Mouse (Mus musculus) G1E (cell line): ENCODE measurements around the gene Lmbrd2.

ENCODE experiments used
- CTCF ChIP-seq: IDR thresholded peaks from 2 replicates; pipeline ENCODE4 v1.5.1; 2012; ENCODE audit warnings: low read depth, low read length, inconsistent platforms, mixed read lengths
- GATA1 ChIP-seq: IDR thresholded peaks from 2 replicates; pipeline ENCODE4 v1.6.1; 2012; ENCODE audit warnings: borderline replicate concordance, low read length, inconsistent platforms, mixed read lengths
- POLR2AphosphoS5 ChIP-seq: IDR thresholded peaks from 2 replicates; pipeline ENCODE4 v1.6.1; 2012; ENCODE audit warnings: low read depth, low read length, inconsistent platforms; ENCODE audit not compliant: insufficient replicate concordance

DNA sequence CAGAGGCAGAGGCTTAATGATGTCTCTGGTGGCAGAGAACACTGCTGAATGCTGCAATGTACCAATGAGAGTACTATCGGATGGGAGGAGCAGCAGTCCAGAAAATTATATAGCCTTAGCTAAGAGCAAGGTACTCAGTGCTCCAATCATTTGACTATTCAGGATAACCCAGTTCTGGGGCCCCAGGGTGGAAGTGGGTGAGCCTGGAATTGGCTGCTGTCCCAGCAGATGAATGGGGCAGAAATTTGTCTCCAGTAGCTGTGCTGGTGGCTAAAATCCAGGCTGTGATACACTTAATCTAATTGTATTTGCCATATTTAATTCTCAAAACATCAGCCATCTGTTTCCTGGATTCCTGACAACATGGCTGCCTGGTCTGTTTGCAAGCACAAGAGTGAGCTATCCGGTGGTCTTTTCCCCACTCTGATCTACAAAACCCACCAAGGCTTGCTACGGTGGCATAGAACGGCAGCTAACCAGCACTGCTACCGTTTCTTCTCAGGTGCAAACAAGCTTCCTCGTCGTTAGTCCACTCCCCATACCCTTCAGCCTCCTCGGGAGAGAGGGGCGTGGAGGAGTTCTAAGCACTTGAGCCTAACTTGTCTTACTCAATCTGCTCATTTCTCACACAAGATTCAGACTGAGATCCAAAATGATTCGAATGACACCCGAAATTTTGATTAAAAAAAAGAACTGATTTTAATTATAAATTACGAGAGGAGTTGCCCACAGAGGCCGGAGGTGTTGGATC lies 7.5 kb upstream of the Lmbrd2 start:
- TF ChIP-seq CTCF (no peak), POLR2AphosphoS5 (no peak), GATA1 (no peak)
